Mouse (Mus musculus) lung, postnatal 0 days (tissue): ENCODE results near the gene Wnt10b. TPM values are rescaled to one million over a fixed set of nuclear protein-coding genes. Genes with fewer than 3 reads are reported as not detected.
"Not testable (repeated sequence)": the region's sequence is repeated elsewhere in the genome, so short reads cannot be mapped to it uniquely, and the experiment has no call there.

Experiments
- ATAC-seq: fragments of 200-750 bp; cut with Nextera tagmentation; 2 replicates; pipeline ENCODE4 v1.8.0; 2017; ENCODE audit warnings: moderate library complexity
- DNase-seq: peaks from one replicate; pipeline ENCODE4 v3.0.0-alpha.2; 2016; ENCODE audit warnings: low spot score
- H3K27ac ChIP-seq: fragments of 300-500 bp; sonication (generic); 2 replicates; pipeline ENCODE4 v1.5.1; 2014; ENCODE audit warnings: antibody characterized with exemption, mild to moderate bottlenecking, low read length, mixed read lengths
- H3K27me3 ChIP-seq: fragments of 300-500 bp; sonication (generic); replicated peaks from 2 replicates; pipeline ENCODE4 v1.6.1; 2014; ENCODE audit warnings: low read length, mixed read lengths; ENCODE audit not compliant: insufficient read depth
- H3K36me3 ChIP-seq: fragments of 300-500 bp; sonication (generic); 2 replicates; pipeline ENCODE4 v1.6.1; 2014; ENCODE audit warnings: low read length, mixed read lengths; ENCODE audit not compliant: insufficient read depth
- H3K4me1 ChIP-seq: fragments of 300-500 bp; sonication (generic); 2 replicates; pipeline ENCODE4 v1.6.1; 2014; ENCODE audit warnings: antibody characterized with exemption, low read depth, low read length, mixed read lengths; ENCODE audit not compliant: insufficient read depth
- H3K4me2 ChIP-seq: fragments of 300-500 bp; sonication (generic); replicated peaks from 2 replicates; pipeline ENCODE4 v1.6.1; 2014; ENCODE audit warnings: low read depth, mild to moderate bottlenecking, low read length, moderate library complexity, mixed read lengths
- H3K4me3 ChIP-seq: fragments of 300-500 bp; sonication (generic); 2 replicates; pipeline ENCODE4 v1.5.1; 2014; ENCODE audit warnings: low read depth, low read length
- H3K9ac ChIP-seq: fragments of 300-500 bp; sonication (generic); replicated peaks from 2 replicates; pipeline ENCODE4 v1.6.1; 2014; ENCODE audit warnings: low read depth, mild to moderate bottlenecking
- H3K9me3 ChIP-seq: fragments of 300-500 bp; sonication (generic); 2 replicates; pipeline ENCODE4 v1.6.1; 2016; ENCODE audit warnings: low read length, mixed read lengths
- CTCF ChIP-seq: IDR thresholded peaks from 2 replicates; pipeline ENCODE4 v1.5.1; 2016; ENCODE audit warnings: antibody characterized with exemption, mild to moderate bottlenecking
- EP300 ChIP-seq: IDR thresholded peaks from 2 replicates; pipeline ENCODE4 v1.6.1; 2016; ENCODE audit warnings: antibody characterized with exemption, mild to moderate bottlenecking, control low read depth
- WGBS: fragments of 180-500 bp; shearing (Covaris S2); extraction: QIAGEN DNeasy Blood & Tissue Kit; methylation state at CpG from one replicate; pipeline ENCODE4 v1.1.7; 2014; 5-methylcytosine and 5-hydroxymethylcytosine counted together
- polyA plus RNA-seq: library from polyadenylated mRNA; unstranded; fragments of >200 nt; fragmentation: Nextera tagmentation; extraction: Ambion mirVana; gene quantifications from 2 replicates; pipeline ENCODE4 v1.2.1, GENCODE M21; 2015

Wnt10b gene
- polyA plus RNA-seq, 1 experiment from 2014 or later, result 0.13 TPM

DNA sequence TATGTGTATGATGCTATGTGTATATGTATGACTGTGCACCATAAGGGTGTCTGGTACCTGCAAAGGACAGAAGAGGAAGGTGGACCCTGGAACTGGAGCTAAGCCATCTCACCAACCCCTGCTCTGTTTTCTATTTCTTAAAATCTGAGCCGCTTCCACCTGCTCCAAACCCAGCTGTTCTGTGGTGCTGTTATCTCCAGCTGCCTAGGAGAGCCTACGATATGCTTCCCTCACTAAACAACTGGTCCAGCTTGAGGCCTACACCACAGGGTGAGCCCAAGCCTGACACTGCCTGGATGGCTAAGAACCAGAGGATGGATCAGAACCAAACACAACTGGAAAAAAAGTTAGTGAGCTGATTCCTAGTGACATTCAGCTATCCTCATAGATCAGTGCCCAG lies 23.8 kb downstream of the Wnt10b start:
- Histone ChIP-seq H3K9me3 (no peaks in the 10 kb centered on the region), H3K27ac (no peak overlapping the region), H3K4me3 (no peak overlapping the region), H3K9ac (no peak overlapping the region), H3K36me3 (no peaks in the 10 kb centered on the region), H3K27me3 (no peaks in the 10 kb centered on the region), H3K4me2 (no peak overlapping the region), H3K4me1 (no peaks in the 10 kb centered on the region)
- DNase-seq, result no peak
- 95% methylated on average over 2 of the region's 2 CpGs for WGBS
- ATAC-seq, result no peak
- TF ChIP-seq CTCF (no peak), EP300 (no peak)

DNA sequence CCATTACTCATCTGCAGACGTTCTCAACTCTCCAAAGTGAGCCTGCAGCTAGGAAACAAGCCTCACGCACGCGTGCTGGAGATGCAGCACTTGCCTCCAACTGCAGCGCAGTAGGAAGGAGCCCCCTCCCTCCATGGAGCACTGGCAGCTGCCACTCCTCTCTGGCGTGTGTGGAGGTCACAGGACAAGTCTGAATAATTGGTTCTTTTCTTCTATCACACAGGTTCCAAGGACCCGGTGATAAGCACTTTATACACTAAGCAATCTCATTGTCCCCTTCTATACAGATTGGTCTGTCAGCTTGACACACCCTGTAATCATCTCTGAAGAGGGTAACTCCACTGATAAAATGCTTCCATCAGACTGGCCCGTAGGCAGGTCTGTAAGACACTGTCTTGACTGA lies 24.9 kb downstream of the Wnt10b start:
- Histone ChIP-seq H3K9ac (no peak overlapping the region), H3K27me3 (no peaks in the 10 kb centered on the region), H3K4me2 (no peak overlapping the region), H3K9me3 (no peaks in the 10 kb centered on the region), H3K4me1 (no peaks in the 10 kb centered on the region), H3K4me3 (no peak overlapping the region), H3K36me3 (no peaks in the 10 kb centered on the region), H3K27ac (no peak overlapping the region)
- DNase-seq (no peak), ATAC-seq (no peak)
- no peak for TF ChIP-seq EP300
- no peak for TF ChIP-seq CTCF
- 62% methylated on average over 8 of the region's 8 CpGs for WGBS

DNA sequence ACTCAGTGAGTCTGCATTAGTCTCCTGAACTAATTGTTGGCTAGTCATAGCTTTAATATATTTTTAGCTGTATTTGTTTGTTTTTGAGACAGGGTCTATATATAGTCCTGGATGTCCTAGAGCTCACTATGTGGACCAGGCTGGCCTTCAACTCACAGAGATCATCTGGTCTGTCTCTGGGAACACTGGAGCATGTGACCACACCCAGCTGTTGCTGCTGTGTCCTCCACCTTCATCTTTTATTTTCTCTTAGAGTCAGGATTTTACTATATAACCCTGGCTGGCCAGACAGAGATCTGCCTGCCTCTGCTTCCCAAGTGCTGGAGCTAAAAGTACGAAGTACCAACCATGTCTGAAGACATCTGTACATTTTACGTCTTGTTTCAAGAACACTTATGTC lies 28.9 kb downstream of the Wnt10b start:
- Histone ChIP-seq H3K4me3 (no peak overlapping the region), H3K36me3 (no peaks in the 10 kb centered on the region), H3K9me3 (no peaks in the 10 kb centered on the region), H3K4me2 (no peak overlapping the region), H3K27ac (no peak overlapping the region), H3K27me3 (no peaks in the 10 kb centered on the region), H3K9ac (no peak overlapping the region), H3K4me1 (peaks cover 9% of the 10 kb centered on the region; the same call in 1 of the 2 replicates)
- WGBS, result 75% methylated on average over 2 of the region's 2 CpGs
- no peak for ATAC-seq
- no peak for DNase-seq
- no peak for TF ChIP-seq EP300
- TF ChIP-seq CTCF, result no peak

DNA sequence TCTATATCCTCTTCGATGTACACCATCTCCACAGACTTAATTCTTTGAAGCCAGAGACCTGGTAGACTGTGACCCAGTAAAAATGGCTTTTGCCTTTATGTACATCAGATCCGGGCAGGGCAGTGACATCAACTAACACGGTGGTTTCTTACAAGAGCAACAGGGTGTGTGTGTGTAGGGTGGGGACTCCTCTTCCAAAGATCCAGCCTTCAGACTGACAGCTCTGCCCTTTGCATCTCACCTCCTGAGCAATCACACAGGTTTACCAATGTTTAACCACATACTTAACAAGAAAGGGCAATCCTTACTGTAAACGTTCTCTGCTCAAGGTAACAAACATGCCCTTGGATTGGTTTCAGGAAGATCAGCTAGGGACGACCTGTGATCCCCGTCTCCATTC lies 30.7 kb downstream of the Wnt10b start:
- DNase-seq (no peak), ATAC-seq (no peak)
- no peak overlapping the region for H3K4me3 ChIP-seq
- H3K4me1 ChIP-seq, result peaks cover 12% of the 10 kb centered on the region; the same call in 1 of the 2 replicates
- H3K27me3 ChIP-seq, result no peaks in the 10 kb centered on the region
- TF ChIP-seq CTCF, result no peak
- TF ChIP-seq EP300, result no peak
- H3K9me3 ChIP-seq, result no peaks in the 10 kb centered on the region
- no peak overlapping the region for H3K4me2 ChIP-seq
- H3K9ac ChIP-seq, result no peak overlapping the region
- H3K36me3 ChIP-seq, result 0 out of 2 replicates have a peak, but pooled peaks cover 2% of the 10 kb centered on the region
- 0 out of 2 replicates have a peak overlapping the region, but pooled peaks have one; percentile 43 for H3K27ac ChIP-seq
- WGBS, result 63% methylated on average over 6 of the region's 6 CpGs

DNA sequence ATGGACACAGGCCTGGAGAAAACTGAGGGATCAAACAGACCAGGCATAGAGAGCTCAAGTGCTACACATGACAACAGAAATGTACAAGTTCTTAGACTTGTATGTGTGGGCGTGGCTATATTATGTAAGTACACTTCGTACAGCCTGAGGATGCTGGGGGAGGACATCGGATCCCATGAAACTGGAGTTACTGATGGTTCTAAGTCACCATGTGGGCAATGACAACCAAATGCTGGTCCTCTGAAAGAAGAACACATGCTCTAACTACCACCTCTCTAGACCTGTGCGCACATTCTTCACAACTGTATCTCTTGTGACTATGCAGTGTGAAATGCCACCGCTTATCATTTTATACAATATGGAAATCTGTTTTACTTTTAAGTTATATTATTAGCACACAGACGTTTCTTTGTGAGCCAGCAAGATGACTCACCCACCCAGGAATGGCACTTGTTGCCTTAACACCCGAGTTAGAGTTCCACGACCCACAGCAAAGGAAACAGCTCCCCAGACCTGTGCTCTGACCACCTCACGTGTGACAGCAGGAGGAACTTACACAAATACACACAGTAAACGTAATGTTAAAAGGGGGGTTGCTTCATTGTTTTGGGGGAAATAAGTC lies 31.5 kb downstream of the Wnt10b start:
- 47% methylated on average over 10 of the region's 10 CpGs for WGBS
- peak overlapping the region; percentile 43; the same call in 1 of the 2 replicates for H3K27ac ChIP-seq
- DNase-seq, result peak; percentile 50
- H3K27me3 ChIP-seq, result no peaks in the 10 kb centered on the region
- H3K9ac ChIP-seq, result no peak overlapping the region
- TF ChIP-seq EP300, result no peak
- no peak for TF ChIP-seq CTCF
- 0 out of 2 replicates have a peak, but pooled peaks cover 2% of the 10 kb centered on the region for H3K36me3 ChIP-seq
- no peaks in the 10 kb centered on the region for H3K9me3 ChIP-seq
- no peak overlapping the region for H3K4me3 ChIP-seq
- H3K4me1 ChIP-seq, result peaks cover 12% of the 10 kb centered on the region; the same call in 1 of the 2 replicates
- no peak for ATAC-seq
- no peak overlapping the region for H3K4me2 ChIP-seq

DNA sequence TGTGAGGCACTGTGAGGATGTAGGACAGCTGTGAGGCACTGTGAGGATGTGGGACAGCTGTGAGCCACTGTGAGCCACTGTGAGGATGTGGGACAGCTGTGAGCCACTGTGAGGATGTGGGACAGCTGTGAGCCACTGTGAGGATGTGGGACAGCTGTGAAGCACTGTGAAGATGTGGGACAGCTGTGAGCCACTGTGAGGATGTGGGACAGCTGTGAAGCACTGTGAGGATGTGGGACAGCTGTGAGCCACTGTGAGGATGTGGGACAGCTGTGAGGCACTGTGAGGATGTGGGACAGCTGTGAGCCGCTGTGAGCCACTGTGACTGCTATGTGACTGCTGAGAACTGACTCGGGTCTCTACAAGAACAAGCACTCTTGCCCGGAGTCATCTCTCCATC lies 34.1 kb downstream of the Wnt10b start:
- peaks cover 19% of the 10 kb centered on the region for H3K36me3 ChIP-seq
- peak overlapping the region; percentile 94 for H3K27ac ChIP-seq
- 74% methylated on average over 3 of the region's 3 CpGs for WGBS
- not testable (repeated sequence) for H3K4me2 ChIP-seq, H3K9ac ChIP-seq, H3K27me3 ChIP-seq, H3K9me3 ChIP-seq, ATAC-seq, H3K4me3 ChIP-seq
- peaks cover 12% of the 10 kb centered on the region; the same call in 1 of the 2 replicates for H3K4me1 ChIP-seq
- peak; percentile 50 for DNase-seq
